Mouse (Mus musculus): ENCODE measurements around the gene Stat4. TPM values are rescaled to one million over a fixed set of nuclear protein-coding genes. Genes with fewer than 3 reads are reported as not detected.

The Stat4 gene
- polyA plus RNA-seq, 2 experiments from 2014 or later, result 123 to 149 TPM

DNA sequence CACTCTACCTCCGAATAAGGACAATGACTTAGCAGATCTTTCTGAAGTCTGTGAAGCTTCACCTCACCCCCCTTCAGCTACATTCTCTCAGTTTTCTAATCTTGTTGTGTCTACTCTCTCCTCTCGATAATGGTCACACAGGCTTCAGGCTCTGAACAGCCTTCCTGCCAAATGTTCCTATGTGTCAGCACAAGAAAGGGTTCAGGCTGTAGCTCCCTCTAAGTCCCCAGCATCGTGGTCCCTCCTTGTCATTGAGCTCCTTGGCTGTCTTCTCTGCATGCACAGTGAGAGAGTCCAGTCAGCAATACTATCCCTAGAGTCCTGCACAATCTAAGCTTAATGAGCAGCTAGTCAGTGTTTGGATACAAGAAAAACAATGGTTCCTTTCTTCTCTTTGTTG lies 124.3 kb downstream of the Stat4 start:
- ATAC-seq, result no peak

DNA sequence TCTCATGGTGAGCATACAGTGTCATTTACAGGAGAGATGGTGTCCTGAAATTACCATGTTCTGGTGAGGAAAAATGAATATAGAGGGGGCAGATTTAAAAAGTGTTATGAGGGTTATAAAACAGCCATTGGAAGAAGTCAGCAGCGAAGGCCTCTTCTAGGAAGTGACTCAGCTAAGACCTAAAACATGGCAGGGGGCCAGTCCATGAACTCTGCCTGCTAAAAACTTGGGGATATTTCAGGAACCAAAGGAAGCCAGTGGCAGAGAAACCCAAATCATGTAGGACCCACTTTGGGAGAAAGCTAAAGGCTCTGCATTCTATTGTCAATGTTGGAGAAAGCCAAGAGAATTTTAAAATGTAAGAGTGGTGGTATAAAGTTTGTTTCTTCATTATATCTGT lies 125.4 kb downstream of the Stat4 start:
- ATAC-seq, result no peak

DNA sequence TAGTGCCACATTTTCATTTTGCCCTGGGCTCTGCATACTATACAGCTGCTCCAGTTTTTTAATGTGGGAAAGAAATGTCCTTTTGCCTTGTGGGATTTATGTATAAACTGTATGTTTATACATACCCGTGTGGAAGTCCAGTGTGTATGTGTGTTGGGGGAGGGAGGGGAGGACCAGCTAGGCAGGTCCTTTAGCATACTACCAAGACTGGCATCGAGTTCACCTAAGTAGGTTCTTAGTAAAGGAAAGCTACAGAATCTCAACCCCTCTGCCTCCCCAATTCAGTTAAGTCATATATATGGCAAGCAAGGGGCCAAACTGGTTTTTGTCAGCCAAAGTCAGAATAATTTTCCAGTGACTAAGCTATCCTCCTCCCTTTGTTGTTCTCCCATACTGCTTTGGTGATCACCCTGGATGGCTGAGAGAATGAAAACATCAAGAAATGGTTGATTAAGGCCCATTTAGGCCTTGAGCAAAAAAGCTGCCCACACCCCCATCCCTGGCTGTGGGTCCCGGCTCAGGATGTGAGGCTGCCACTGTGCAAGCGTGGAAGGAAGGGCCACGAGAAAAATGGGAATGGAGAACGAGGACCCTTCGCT lies 126.2 kb downstream of the Stat4 start:
- ATAC-seq, result peak; percentile 6

DNA sequence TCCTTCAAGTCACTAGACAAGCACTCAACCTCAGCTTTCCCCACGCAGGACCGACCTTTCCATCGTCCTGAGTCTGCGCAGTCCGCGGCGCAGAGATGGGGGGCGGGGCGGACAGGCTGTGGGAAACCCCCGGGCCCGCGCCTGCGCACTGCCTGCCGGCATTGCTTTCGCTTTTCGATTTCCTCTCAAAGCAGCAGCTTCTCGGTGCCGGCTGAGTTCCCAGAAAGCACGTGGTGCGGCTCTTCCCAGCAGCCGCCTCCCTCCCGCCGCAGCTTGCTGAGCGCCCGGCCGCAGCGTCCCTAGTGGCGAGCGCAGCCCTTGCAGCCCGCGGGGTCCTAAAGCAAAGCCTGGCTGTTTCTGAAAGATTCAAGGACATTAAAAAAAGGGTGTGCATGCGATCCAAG lies 126.7 kb downstream of the Stat4 start:
- ATAC-seq, result peak; percentile 86

DNA sequence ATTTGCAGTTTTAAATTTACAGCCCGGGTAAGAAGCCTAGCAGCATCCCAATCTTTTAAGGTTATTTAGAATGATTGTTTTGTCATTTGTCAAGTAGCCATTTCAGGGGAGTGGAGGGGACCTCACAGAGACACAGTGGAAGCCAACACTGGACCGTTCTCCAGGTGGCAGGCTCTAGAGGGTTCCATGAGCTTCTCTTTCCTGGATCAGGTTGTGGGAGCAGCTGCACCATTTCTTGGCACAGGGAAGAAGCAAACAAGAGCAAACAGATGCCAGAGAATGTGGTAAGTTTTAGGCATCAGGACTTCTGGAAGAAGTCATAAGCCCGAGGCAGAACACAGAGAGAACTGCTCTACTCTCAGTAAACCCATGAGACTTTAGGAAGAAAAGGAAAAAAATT lies 129.5 kb downstream of the Stat4 start:
- no peak for ATAC-seq

DNA sequence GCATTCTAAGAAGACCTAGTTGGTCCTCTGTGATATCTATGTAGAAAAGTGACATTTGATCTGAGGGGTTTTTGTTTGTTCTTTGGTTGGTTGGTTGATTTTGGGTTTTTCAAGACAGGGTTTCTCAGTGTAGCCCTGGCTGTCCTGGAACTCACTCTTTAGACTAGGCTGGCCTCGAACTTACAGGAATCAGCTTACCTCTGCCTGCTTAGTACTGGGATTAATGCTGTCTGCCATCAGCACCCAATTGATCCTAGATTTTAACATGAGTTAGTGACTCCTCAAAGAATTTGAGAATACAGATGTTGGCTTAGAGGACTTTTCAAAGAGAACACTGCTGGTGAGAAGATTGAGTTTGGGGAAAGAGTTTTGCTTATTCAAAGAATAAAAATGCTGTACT lies 130.8 kb downstream of the Stat4 start:
- no peak for ATAC-seq

DNA sequence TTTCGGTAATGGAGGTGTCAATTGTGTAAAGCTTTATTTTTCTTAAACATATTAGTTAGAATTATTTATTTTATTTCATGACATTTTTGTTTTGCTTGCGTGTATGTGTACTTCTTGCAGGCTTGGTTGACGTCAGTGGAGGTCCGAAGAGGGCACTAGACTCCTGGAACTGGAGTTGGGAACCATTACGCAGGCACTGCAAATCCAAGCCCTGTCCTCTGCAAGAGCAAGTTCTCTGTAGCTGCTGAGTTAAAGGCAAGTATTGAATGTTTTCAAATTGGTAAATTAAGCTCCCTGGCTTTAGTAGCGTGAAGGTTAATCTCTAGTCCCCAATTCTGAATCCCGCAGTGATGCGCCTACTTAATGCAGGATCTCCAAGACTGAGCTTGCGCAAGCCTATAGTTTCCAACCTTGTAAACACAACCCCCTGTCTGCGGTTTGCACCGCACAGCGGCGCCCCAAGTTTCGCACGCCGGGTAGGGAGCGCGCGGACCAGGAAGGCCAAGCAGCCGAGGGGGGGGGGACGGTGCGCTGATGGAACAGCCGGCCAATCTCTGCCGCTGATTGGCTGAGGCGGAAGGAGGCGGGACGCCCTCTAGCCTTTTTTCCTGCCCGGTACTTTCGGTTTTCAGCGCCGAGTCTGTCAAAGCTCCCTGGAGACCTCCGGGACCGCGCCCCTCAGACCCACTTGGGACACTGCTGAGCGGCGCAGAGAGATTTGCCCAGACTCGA lies 132.1 kb downstream of the Stat4 start, which contains the start of gene Stat1:
Stat1 (plus strand) TSS at position 581 of the 732 bp plus-strand sequence.
- ATAC-seq, result peak; percentile 84

DNA sequence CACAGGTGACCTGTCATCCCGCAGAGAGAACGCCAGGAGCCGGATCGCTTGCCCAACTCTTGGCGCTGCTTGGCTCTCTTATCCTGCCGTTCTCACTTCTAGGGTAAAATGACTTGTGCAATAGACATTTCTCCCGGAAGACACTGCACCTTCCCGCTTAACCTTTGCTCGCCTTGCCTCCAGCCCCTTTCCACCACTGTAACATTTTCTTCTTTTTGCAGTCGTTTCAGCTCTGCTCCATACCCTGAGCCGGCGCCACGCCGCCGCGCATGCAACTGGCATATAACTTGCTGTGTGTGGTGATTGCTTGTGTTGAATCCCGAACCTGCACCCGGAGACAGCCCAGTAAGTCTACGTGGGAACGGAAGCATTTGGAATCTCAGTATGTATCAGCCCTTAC lies 132.7 kb downstream of the Stat4 start:
- peak; percentile 10 for ATAC-seq

DNA sequence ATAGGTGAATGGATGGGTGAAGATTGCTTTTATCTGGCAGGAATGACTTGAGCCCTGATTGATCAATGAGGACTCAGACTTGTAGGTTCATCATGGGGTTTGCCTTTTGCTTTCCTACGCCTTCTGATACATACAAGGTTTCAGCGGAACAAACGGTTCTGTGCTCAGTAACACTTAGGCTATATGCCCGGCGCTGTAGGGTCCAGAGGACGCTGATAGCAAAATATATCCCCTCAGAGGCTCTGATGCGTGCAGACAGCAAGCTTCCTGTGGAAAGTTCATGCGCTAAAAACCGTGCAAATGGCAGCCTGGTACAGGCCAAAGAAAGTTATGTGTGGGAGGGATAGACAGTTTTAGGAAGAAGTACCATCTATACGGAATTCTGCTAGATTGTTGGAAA lies 133.2 kb downstream of the Stat4 start:
- peak; percentile 10 for ATAC-seq

DNA sequence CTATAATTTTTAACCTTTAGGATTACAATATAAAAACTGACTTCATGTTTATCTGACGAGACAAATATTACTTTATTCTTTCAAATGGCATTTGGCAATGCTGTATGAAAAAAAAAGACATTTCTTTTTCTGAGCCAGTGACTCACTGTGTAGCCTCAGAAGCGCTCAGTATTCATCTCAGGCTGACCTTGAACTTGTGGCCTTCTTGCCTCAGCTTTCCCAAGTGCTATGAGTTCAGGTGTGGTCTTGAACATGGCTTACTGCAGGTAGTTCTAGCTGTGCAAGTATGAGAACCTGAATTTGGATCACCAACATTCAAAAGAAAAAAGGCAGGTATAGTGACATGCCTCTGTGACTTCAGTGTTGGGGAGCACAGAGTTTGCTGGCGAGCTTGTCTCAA lies 134.1 kb downstream of the Stat4 start:
- ATAC-seq, result no peak

DNA sequence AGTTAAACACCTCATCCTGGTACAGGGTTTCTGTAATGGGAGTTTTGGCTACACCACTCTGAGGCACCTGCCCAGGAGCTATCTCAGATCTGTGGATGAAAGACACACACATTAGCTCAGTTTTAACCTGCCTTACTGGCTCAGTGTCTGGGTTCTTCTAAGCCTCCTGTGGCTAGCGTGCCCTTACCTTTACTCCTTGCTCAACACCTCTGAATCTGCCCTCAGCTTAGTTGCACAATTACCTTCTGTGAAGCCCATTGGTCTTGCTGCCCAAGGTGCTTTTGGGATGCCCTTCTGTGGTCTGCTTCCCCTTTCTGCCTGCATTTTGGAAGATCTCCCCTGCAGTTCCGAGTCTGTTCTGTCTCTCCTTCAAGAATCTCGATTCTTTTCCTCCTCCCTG lies 137.9 kb downstream of the Stat4 start:
- no peak for ATAC-seq

DNA sequence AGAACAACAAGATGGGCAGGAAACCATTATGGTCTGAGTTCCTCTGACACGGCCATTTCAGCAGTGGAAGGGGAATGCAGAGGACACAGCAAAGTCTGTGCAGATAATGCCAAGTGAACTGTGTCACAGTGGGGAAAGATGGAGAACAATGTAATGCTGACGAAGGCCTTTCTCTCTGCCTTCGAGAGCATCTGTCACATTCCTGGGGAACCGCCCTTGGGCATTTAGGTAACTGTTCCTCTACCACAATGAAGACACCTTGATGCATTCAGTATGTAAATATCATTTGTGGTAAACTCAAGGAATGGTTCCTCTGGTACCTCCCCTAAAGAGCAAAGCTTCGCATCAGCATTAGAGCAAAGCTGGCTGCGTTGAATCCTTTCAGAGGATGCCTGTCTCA lies 140.4 kb downstream of the Stat4 start:
- no peak for ATAC-seq

DNA sequence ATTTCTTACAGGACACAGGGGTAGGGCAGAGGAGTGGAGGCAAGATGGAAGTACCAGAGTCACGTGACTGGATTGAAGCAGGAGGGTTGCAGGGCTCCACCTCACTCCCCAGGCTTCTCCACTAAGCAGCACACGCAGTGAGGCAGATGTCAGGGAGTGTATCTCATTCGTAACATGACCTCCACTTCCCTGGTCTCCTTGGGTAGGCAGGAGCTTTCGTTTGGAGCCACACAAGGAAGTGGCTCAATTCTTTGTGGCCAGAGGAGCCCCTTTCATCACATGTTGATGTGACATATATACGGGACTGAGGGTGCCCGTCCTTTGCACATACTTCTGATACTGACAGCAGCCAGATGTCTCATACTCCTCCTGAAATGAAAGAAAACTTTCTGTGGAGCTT lies 142.8 kb downstream of the Stat4 start:
- ATAC-seq, result no peak

DNA sequence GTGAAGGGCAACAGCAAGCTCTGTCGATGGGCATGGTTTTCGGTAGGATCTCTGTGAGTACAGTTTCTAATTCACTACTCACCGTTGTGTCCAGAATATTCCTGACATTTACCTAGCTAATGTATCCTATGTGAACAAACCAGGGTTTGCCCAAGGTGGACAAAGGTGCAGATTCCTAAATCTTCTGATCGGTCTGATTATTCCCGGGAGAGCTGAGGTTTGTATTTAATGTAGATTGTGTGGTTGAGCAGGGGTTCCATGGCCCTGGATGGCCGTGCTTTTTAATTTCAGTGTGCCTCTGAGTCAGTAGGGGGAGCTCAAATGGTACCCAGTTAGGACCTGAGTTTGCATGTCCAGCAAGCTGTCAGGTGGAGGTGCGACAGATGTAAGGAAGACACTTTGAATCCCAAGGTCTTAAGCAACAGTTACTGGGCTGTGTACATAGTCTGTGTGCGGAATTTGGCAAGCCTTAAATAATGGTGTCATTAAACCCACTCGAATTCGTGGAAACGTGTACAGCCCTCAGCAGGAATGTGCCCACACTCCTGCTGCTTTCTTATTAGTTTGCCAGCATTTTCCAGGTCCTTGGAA lies 144.9 kb downstream of the Stat4 start:
- no peak for ATAC-seq

DNA sequence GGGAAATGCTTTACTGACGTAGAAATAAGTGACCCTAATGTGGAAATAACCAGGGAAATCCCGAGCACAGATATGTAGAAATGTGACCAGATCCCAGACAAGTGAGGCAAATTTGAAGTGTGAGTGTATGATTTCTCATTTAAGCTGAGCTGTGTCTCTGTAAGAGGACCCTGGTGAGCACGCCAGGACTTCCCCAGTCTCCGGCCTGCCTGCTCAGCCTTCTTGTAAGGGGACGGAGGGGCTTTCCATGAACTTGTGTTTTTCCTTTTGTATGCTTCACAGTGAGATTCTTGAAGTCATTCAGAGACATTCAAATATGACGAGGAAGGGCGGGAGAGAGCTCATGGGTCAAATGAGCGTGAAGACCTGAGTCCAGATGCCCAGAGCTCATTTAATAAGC lies 146.3 kb downstream of the Stat4 start:
- peak; percentile 53 for ATAC-seq

DNA sequence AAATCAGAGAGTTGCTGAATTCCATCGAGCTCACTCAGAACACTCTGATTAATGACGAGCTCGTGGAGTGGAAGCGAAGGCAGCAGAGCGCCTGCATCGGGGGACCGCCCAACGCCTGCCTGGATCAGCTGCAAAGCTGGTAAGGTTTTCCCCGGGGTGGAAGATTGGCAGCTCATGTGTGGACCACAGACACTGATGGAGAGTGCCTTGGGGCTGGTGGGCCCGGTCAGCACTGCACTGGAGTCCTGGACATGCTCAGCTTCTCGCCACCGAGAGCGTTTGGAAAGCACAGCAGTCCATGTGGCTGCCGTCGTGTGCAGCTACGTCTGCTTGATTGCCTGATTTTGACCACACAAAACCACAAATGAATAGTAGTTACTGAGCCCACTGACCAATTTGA lies 150.3 kb downstream of the Stat4 start:
- ATAC-seq, result no peak

DNA sequence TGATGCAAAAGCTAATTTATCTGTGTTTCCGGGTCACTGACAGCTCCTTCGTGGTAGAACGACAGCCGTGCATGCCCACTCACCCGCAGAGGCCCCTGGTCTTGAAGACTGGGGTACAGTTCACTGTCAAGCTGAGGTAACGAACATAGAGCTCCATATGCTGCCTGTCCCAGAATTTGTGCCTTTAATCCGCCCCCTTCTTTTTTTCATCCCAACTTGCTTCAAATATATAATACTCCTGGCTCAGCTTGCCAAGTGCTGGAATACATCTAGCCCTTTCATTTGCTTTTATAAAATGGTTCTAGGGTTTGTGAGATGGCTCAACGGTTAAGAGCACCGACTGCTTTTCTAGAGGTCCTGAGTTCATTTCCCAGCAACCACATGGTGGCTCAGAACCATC lies 153.6 kb downstream of the Stat4 start:
- ATAC-seq, result no peak

DNA sequence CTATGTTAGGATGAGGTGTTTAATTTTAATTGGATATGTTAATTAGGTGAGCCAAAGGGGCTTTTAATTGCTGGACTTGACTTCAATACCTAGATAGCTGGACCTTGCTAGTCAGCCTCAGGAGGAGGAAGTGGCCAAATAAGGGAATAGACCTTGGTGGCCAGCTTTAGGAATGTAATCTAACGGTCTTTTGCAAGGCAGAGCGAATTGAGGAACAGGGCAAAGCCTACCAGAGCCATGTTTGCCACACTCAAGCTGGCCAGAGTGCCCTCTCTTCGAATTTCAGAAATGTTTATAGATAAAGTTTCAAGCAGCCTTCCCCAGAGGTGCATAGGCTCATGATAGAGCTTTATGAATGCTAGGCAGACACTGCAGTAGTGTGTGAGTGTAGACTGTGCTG lies 154.5 kb downstream of the Stat4 start:
- no peak for ATAC-seq

DNA sequence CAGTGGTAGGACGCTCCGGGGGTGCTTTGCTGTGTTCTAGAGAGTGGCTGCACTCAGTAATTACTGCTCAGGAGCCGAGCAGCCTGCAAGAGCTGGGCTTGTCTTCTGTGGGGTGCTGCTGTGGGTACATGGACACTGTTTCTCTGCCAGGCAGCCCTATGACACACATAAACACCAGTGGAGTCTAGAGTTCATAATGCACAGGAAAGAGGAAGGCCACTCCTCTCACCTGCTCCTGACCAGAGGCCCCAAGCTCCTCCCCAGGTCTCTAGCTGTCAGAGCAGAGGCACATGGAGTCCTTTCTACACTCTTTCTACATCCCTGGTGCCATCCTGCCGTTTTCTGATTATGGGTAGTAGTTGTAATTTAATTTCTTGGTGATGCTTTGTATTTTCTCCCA lies 155.2 kb downstream of the Stat4 start:
- no peak for ATAC-seq

DNA sequence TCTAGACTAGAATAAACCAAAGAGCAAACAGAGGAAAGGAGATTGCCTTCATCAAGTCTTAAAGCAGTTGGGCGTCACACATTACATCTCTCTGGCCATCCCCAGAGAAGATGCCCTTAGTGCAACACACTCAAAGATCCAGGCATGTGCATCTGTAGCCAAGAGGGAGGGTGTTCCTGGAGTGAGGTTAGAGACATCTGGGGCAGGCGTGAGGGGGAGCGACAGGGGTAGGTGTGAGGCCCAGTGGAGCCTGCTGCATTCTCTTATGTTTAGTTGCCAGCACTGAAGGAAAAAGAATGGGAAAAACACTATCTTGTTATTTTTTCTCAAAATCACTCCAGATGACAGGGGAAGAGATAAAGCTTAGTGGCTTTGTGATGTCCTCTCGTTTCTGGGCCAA lies 156.2 kb downstream of the Stat4 start:
- no peak for ATAC-seq

DNA sequence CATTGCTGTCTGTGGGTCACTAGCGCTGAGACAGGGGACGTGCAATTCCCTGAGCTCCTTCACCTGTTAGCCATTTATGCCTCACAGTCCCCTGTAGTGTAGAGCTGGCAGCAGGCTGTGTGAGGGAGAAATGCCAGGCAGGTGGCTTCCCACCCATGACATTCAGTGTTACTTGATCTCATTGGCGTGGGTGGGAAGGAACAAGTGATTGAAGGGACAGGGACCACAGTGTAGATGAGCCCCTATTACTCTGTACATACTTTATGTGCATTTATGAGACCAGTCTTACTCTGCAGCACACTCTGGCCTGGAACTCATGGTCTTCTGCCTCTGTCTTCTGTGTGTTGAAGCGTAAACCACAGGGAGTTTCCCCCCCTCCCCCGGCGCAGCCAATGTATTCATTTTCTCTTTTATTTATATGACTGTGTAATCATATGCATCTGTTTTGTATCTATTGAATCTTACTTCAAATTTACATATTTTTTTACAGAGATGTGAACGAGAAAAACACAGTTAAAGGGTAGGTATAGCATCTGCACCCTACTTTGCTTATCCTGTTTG lies 156.7 kb downstream of the Stat4 start:
- peak; percentile 71 for ATAC-seq

DNA sequence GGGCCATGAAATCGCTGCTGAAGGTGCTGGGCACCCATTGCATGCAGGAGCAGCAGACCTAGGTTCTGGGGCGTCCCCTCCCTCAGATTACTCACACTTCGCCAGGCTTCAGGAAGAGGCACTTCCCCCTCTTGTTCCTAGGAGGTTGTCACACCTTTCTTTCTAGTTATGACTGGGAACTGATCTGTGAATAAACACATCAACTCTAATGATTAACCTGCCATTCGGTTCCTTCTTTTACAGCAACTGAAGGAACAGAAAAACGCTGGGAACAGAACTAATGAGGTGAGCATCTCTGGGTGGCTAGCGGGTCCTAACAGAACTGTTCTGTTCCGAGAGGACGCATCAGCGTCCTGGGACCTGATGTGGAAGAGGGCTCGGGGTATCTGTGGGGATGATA lies 158.0 kb downstream of the Stat4 start:
- no peak for ATAC-seq

DNA sequence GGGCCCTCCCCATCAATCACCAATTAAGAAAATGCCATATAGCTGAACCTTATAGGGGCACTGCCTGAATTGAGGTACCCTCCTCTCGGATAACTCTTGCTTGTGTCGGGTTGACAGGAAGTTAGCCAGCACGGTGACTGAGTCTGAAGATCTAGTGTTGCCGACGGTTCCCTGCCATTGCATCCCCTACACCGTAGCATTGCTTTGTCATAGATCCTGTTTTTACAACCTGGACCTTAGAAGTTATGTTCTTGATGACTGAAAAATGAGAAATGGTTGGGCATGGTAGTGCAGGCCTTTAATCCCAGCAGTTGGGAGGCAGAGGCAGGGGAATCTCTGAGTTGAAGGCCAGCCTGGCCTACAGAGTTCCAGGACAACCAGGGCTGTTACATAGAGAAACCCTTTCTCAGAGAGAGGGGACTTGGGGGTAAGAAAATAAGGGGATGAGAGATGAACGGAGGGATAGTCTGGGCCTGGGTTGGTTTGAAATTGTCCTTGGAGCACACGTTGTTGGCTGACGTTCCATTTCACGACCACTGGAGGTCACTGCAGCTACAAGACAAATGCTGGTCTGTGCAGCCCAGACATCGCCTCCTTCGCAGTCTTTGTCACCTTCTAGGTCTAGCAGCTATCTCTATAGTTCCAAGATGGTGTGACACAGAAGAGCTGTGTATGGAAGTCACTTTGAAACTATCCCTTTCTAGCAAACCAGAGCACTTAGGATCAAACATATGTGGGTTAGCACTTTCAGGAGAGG lies 159.4 kb downstream of the Stat4 start:
- peak; percentile 36 for ATAC-seq

Measured in CD4-positive, CD25-positive, alpha-beta regulatory T cell, adult 4 months (primary cell).